Mouse (Mus musculus): ENCODE data around the gene Nr5a1. TPM values are rescaled to one million over a fixed set of nuclear protein-coding genes. Genes with fewer than 3 reads are reported as not detected.
A peak's percentile ranks its signal among the peaks of the same experiment; 100 is the strongest.

Gene Nr5a1
- polyA plus RNA-seq, 1 experiment from 2014 or later: 0.12 TPM

GRCm38 (mm10) chr2:38661398-38661797, 52.9 kb downstream of the Nr5a1 start:
- no peaks in the 10 kb centered on the region for H3K9me3 ChIP-seq (replicated peaks)
- no peaks in the 10 kb centered on the region for H3K36me3 ChIP-seq
- peaks cover 16% of the 10 kb centered on the region for H3K27me3 ChIP-seq (ENCODE audit: low read depth, poor library complexity, severe bottlenecking)
- H3K4me1 ChIP-seq: peaks cover 7% of the 10 kb centered on the region; the same call in 1 of the 2 replicates
- no peak for DNase-seq (ENCODE audit: low spot score)
- no peak overlapping the region for H3K4me3 ChIP-seq
- WGBS: 3% methylated on average over 1 of the region's 1 CpGs
- no peak overlapping the region for H3K27ac ChIP-seq (replicated peaks)

DNA sequence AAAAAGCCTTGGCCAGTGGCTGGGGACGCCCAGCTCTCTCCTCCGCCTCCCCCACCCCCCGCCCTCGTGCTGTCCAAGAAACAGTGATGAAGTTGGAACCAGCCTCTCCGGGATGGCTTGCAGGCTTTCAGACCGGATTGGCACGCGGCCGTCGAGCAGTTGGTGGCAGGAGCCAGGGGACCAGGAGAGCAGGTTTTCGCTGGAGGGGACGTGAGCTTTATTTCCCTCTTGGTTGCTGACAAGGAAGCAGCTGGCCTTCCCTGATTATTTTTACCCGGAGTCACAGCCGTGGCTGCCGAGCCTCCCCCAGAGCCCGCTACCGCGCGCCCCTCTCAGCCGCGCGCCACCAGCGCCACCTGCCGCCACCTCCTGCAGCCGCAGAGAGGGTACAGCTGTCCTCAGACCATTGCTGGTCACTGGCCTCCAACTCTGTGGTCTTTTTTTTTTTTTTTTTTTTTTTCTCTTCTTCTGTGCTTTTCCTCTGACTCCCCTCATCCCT, 56.0 kb downstream of the Nr5a1 start:
- Histone ChIP-seq H3K27me3 (ENCODE audit: low read depth, poor library complexity, severe bottlenecking) (peaks cover 16% of the 10 kb centered on the region), H3K27ac (replicated peaks) (peak overlapping the region; percentile 84), H3K9me3 (replicated peaks) (no peaks in the 10 kb centered on the region), H3K36me3 (no peaks in the 10 kb centered on the region), H3K4me1 (peaks cover 7% of the 10 kb centered on the region; the same call in 1 of the 2 replicates), H3K4me3 (peak overlapping the region; percentile 59)
- DNase-seq (ENCODE audit: low spot score): peak; percentile 87
- 0% methylated on average over 25 of the region's 25 CpGs for WGBS

DNA sequence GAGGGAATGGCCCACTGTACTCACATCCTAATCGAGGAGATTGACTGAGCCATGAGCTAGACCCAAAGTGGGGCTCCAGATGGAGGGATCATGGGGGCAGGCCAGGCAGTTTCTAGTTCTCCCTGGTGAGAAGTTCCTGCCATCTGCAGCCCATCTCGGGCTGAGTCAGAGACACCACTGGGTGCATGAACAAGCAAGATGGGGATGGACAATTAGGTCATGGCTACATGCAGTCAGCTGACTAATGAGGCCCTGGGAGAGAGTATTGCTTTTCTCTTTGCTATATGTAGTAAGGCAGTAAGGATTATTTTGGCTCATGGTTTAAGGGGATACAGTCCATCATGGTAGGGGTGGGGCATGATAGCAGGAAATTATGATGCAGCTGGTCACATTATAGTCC, 60.6 kb downstream of the Nr5a1 start:
- no peak overlapping the region for H3K4me3 ChIP-seq
- WGBS: 89% methylated on average over 2 of the region's 2 CpGs
- peaks cover 10% of the 10 kb centered on the region; the same call in 1 of the 2 replicates for H3K4me1 ChIP-seq
- H3K27ac ChIP-seq (replicated peaks): no peak overlapping the region
- H3K36me3 ChIP-seq: no peaks in the 10 kb centered on the region
- no peak for DNase-seq (ENCODE audit: low spot score)
- no peaks in the 10 kb centered on the region for H3K9me3 ChIP-seq (replicated peaks)
- H3K27me3 ChIP-seq (ENCODE audit: low read depth, poor library complexity, severe bottlenecking): peaks cover 16% of the 10 kb centered on the region

DNA sequence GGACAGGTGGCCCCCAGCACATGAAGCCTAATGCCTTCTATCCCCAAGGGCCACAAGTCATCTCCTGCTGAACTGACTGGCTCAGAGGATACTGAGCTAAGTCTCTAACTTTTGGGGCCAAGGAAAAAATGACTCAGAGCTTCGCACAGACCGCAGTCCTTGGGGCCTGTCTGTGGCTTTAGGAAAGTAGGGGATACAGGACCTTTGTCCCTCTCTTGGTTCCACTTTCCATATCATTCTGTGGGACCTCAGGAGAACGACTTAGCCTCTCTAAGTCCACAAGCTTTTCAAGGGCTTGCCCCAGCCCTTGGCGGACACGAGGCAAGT, 61.1 kb downstream of the Nr5a1 start:
- peaks cover 16% of the 10 kb centered on the region for H3K27me3 ChIP-seq (ENCODE audit: low read depth, poor library complexity, severe bottlenecking)
- no peaks in the 10 kb centered on the region for H3K36me3 ChIP-seq
- H3K4me3 ChIP-seq: no peak overlapping the region
- DNase-seq (ENCODE audit: low spot score): no peak
- 89% methylated on average over 5 of the region's 5 CpGs for WGBS
- peaks cover 7% of the 10 kb centered on the region; the same call in 1 of the 2 replicates for H3K4me1 ChIP-seq
- no peaks in the 10 kb centered on the region for H3K9me3 ChIP-seq (replicated peaks)
- no peak overlapping the region for H3K27ac ChIP-seq (replicated peaks)

DNA sequence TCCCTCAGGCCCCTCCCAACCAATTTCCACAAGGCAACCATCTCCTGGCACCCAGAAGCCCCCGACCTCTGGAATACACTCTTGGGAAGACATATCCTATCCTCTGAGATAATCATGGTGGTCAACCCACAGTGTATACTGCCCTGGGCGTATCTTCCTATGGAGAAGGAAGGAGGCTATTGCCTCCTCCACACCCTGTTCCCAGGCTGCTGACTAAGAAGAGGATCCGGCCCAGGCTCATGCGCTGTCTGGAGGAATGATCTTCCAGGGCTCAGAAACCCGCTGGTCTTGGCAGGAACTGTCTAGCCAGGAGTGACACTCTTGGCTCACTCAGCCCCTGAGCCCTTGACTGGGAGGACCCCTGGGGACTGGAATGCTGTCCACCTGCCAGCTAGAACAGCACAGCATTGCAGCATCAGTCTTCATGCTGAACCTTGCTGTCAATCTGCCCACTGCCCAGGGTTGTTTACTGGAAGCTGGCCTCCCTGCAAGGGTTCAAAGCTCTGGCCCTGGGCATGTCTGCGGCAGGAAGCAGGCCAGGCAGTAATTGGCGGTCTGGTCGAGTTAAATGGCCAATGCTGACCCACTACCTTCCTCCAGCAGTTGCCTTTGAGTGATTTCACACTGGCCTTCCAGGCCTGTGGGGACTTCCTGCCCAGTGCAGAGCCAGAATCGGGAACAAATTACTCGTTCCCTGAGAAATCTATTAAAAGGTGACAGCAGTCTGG, 61.6 kb downstream of the Nr5a1 start:
- DNase-seq (ENCODE audit: low spot score): no peak
- H3K36me3 ChIP-seq: no peaks in the 10 kb centered on the region
- H3K27ac ChIP-seq (replicated peaks): no peak overlapping the region
- no peak overlapping the region for H3K4me3 ChIP-seq
- H3K4me1 ChIP-seq: 0 out of 2 replicates have a peak, but pooled peaks cover 3% of the 10 kb centered on the region
- WGBS: 79% methylated on average over 10 of the region's 10 CpGs
- no peaks in the 10 kb centered on the region for H3K9me3 ChIP-seq (replicated peaks)
- peaks cover 13% of the 10 kb centered on the region for H3K27me3 ChIP-seq (ENCODE audit: low read depth, poor library complexity, severe bottlenecking)

- H3K9me3 ChIP-seq (replicated peaks): no peaks in the 10 kb centered on the region
- H3K36me3 ChIP-seq: no peaks in the 10 kb centered on the region
- H3K27ac ChIP-seq (replicated peaks): no peak overlapping the region
- H3K4me3 ChIP-seq: no peak overlapping the region
- DNase-seq (ENCODE audit: low spot score): no peak
- H3K27me3 ChIP-seq (ENCODE audit: low read depth, poor library complexity, severe bottlenecking): peaks cover 6% of the 10 kb centered on the region
- H3K4me1 ChIP-seq: peaks cover 7% of the 10 kb centered on the region; the same call in 1 of the 2 replicates
- WGBS: 87% methylated on average over 7 of the region's 7 CpGs
Observed at GRCm38 (mm10) chr2:38652098-38652497, 62.2 kb downstream of the Nr5a1 start.

- H3K9me3 ChIP-seq (replicated peaks): no peaks in the 10 kb centered on the region
- H3K4me3 ChIP-seq: no peak overlapping the region
- no peaks in the 10 kb centered on the region for H3K36me3 ChIP-seq
- peaks cover 8% of the 10 kb centered on the region; the same call in 1 of the 2 replicates for H3K4me1 ChIP-seq
- WGBS: 83% methylated on average over 1 of the region's 1 CpGs
- H3K27me3 ChIP-seq (ENCODE audit: low read depth, poor library complexity, severe bottlenecking): no peaks in the 10 kb centered on the region; the same call in 1 of the 2 replicates
- no peak for DNase-seq (ENCODE audit: low spot score)
- H3K27ac ChIP-seq (replicated peaks): no peak overlapping the region
Observed at GRCm38 (mm10) chr2:38650340-38650739, 64.0 kb downstream of the Nr5a1 start.

DNA sequence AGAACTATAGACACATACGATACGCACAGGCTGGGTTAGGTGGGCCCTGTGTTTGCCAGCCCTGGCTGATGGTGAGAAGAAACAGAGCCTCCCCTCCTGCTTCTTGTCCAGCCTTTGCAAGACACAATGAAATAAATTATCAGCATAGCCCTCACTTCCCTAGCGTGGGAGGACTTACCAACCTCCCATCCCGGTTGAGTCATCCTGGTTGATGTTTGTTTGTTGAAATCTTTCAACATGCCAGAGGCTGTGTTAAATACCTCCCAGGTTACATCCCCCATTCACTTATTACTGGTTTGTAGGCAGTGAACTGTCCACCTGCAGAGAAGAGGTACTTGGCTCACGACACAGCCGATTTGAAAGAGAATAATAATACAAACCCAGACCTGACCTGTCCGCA, 66.7 kb downstream of the Nr5a1 start:
- H3K4me1 ChIP-seq: peaks cover 18% of the 10 kb centered on the region
- H3K27ac ChIP-seq (replicated peaks): no peak overlapping the region
- H3K36me3 ChIP-seq: no peaks in the 10 kb centered on the region
- DNase-seq (ENCODE audit: low spot score): no peak
- H3K27me3 ChIP-seq (ENCODE audit: low read depth, poor library complexity, severe bottlenecking): no peaks in the 10 kb centered on the region; the same call in 1 of the 2 replicates
- H3K9me3 ChIP-seq (replicated peaks): no peaks in the 10 kb centered on the region
- no peak overlapping the region for H3K4me3 ChIP-seq
- WGBS: 88% methylated on average over 7 of the region's 7 CpGs

GRCm38 (mm10) chr2:38647201-38647606, 67.1 kb downstream of the Nr5a1 start:
- Histone ChIP-seq H3K27me3 (ENCODE audit: low read depth, poor library complexity, severe bottlenecking) (no peaks in the 10 kb centered on the region; the same call in 1 of the 2 replicates), H3K27ac (replicated peaks) (no peak overlapping the region), H3K9me3 (replicated peaks) (no peaks in the 10 kb centered on the region), H3K4me1 (peaks cover 21% of the 10 kb centered on the region), H3K36me3 (peaks cover under 1% of the 10 kb centered on the region), H3K4me3 (no peak overlapping the region)
- WGBS: 79% methylated on average over 8 of the region's 8 CpGs
- no peak for DNase-seq (ENCODE audit: low spot score)

DNA sequence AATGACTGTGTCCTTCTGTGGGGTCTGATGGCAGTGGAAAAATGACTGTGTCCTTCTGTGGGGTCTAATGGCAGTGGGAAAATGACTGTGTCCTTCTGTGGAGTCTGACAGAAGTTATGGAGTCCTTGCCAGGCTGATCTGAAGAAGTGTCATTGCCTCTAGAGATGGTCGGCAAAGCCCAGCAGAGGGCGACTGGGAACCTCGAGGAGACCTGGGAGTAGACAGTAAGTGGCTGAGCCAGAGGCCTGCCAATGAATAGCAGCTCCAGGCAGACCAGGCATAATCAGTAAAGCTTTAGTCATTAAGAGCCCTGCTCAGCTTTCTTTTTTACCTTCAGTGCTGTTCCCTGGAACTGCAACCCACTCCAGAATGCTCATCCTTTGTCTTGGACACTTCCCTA, 68.4 kb downstream of the Nr5a1 start:
- no peak overlapping the region for H3K27ac ChIP-seq (replicated peaks)
- 2% methylated on average over 3 of the region's 3 CpGs for WGBS
- no peaks in the 10 kb centered on the region for H3K27me3 ChIP-seq (ENCODE audit: low read depth, poor library complexity, severe bottlenecking)
- peaks cover 13% of the 10 kb centered on the region for H3K36me3 ChIP-seq
- no peaks in the 10 kb centered on the region for H3K9me3 ChIP-seq (replicated peaks)
- H3K4me1 ChIP-seq: peaks cover 22% of the 10 kb centered on the region
- no peak overlapping the region for H3K4me3 ChIP-seq
- peak; percentile 69 for DNase-seq (ENCODE audit: low spot score)

- peak within 1 kb of the TSS; percentile 94 for H3K27ac ChIP-seq (replicated peaks)
- 2% methylated on average over 52 of the region's 52 CpGs for WGBS
- H3K4me3 ChIP-seq: peak within 1 kb of the TSS; percentile 97
- H3K27me3 ChIP-seq (ENCODE audit: low read depth, poor library complexity, severe bottlenecking): no peaks in the 10 kb centered on the region
- H3K9me3 ChIP-seq (replicated peaks): no peaks in the 10 kb centered on the region
- H3K36me3 ChIP-seq: peaks cover 33% of the 10 kb centered on the region
- DNase-seq (ENCODE audit: low spot score): peak; percentile 93
- peaks cover 22% of the 10 kb centered on the region for H3K4me1 ChIP-seq
Observed at GRCm38 (mm10) chr2:38643625-38644427, 70.5 kb downstream of the Nr5a1 start, which contains the start of gene Psmb7. Psmb7 (minus strand) TSS chr2:38644087.
